Mouse (Mus musculus) liver, embryonic 14.5 days (tissue): Measurements from ENCODE around the gene Usp8.

Experiments
- CTCF ChIP-seq: IDR thresholded peaks from 2 replicates; pipeline ENCODE4 v1.5.1; 2016; ENCODE audit warnings: antibody characterized with exemption, low read depth, control low read depth
- EP300 ChIP-seq: IDR thresholded peaks from 2 replicates; pipeline ENCODE4 v1.6.1; 2016; ENCODE audit warnings: antibody characterized with exemption, low read depth

- TF ChIP-seq CTCF, result no peak
- TF ChIP-seq EP300, result no peak
Observed at GRCm38 (mm10) chr2:126787721-126788342, 80.7 kb downstream of the Usp8 start.
